Mouse (Mus musculus): ENCODE results near the gene Khk.

Khk gene

DNA sequence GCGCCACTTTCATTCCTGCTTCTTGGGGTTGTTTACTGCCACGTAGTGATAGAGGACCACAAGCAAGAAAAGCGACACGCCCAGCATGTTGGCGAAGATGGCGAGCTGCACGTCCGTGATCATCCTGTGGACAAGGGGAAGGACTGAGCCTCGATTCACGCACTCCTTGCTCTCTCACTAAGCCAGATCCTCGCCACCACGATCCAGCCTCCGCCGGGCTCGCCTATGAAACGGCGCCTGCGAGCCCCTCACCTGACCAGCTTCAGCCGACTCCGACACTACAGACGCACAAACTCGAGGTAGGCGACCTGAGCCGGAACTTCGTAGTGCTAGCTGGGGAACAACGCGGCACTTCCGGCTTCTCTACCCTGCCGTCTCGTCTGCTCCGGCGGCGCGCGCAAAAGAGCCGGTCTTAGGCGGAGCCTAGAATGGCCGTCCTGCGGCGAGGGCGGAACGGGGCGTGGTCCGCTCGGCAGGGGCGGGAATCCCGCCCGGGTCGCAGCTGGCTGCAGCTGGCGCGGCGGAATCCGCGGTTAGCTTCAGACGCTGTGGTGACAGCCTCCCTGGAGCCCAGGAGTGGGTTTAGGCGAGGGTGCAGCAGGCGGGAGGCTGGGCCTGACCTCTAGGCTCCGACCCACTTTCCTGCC, 13.7 kb upstream of the Khk start, which contains the start of gene Ost4:
Gene Ost4, minus strand, starts transcription at position 376 of the 647 bp plus-strand sequence.
- POLR2A ChIA-PET = interaction anchor here (0.5 to 30.7 kb wide), 57 partner anchors 3 to 752 kb away, joined by 3 to 838 read pairs (median 5); partner anchors contain the start of genes Agbl5 (in 4 of the 4), Atraid (in 3 of the 4), Khk (in 3 of the 4) and Slc5a6 (in 3 of the 4)
- CTCF ChIA-PET = interaction anchor here (0.6 to 4.3 kb wide), 18 partner anchors 8 to 311 kb away, joined by 3 to 15 read pairs (median 3); partner anchors contain the start of genes Agbl5 (in 1 of the 4), Atraid (in 1 of the 4) and Slc5a6 (in 1 of the 4)

DNA sequence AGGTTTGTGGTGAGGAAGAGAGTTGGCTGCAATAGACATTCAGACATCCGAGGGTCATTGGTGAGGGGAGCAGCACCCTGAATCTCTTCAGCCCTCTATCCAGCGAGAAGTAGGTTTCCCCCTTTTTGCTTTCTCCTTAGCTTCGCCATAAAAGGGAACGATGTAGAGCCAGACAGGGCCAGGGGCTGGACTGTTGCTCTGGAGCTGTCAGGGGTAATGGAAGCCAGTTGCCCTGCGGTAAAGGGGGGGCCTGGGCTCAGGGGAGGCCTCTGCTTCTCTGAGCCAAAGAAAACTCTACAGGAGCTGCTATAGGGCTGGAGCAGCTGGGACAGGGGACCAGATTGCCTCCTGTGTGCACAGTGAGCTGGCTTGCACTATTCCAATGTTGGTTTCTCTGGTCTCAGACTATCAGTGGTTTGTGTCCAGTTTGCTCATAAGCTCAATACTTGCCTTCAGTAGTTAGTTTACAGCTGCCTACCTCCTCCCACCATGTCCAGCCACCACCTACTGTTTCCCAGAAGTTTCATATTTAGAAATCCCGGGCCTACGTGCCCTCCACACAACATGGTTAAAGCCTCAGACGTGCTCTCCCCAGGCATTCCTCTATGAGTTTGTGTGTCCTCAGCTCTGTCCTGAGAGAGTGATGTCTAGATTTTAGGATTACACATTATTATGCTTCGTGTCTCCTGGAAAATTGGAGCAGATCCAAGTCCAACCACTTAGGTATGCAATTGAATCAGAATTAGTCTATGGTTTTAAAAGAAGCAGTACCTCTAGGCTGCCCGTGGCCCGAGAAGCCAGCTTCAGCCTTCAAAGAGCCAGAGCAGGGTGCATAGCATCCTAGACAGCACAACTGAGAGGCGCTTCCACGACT, 12.6 kb upstream of the Khk start:
- POLR2A ChIA-PET = interaction anchor here in 3 of 4 experiments (0.5 to 30.7 kb wide), 29 partner anchors 2 to 586 kb away, joined by 3 to 838 read pairs (median 5); partner anchors contain the start of genes Agbl5 (in 3 of the 3), Preb (in 2 of the 3), Atraid (in 1 of the 3) and Cad (in 1 of the 3)
- CTCF ChIA-PET = interaction anchor here in 1 of 4 experiments (1.2 to 4.3 kb wide), 3 partner anchors 7 to 20 kb away, joined by 6 to 15 read pairs (median 8); partner anchors contain the start of gene Agbl5

DNA sequence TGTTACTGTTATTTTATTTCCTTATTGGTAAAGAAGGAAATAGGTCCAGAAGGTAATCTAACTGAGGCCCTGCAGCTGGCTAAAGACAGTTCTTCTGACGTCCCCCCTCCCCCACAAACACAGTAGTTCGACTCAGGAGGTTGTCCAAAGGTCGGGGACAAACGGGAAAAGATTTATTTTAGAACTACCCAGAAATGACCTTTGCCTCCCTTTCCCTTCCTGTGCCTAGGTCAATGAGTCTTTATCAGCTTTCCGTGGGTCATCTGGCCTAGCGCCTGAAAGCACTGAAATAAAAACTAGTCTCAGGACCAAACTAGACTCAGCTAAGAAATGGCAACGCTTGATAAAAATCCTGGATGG, 12.0 kb upstream of the Khk start:
- POLR2A ChIA-PET = interaction anchor here in 3 of 4 experiments (0.5 to 30.7 kb wide), 15 partner anchors 1 to 145 kb away, joined by 3 to 838 read pairs (median 3); partner anchors contain the start of genes Agbl5 (in 3 of the 3), Cad (in 1 of the 3), Emilin1 (in 1 of the 3) and Khk (in 1 of the 3)

DNA sequence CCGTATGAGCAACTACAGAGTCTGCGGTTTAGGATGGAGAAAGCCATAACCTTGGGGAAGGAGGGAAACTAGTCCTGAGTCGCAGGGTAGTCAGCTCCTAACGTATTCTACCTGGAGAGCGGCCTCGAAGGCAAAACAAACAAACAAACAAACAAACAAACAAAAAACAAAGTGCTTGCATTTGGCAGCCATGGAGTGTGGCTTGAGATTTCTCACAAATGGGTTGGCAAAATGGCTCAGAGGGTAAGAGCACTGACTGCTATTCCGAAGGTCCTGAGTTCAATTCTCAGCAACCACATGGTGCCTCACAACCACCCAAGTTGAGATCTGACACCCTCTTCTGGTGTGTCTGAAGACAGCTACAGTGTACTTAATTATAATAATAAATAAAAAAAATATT, 11.4 kb upstream of the Khk start:
- POLR2A ChIA-PET = interaction anchor here in 3 of 4 experiments (0.7 to 30.7 kb wide), 9 partner anchors 0 to 145 kb away, joined by 3 to 838 read pairs (median 8); partner anchors contain the start of genes Agbl5 (in 2 of the 3), Cad (in 1 of the 3), Emilin1 (in 1 of the 3) and Khk (in 1 of the 3)
- CTCF ChIA-PET = interaction anchor here in 1 of 4 experiments (1.2 kb wide), 1 partner anchor 200 kb away, joined by 4 read pairs; no protein-coding TSS in a partner anchor

More for the DNA sequence above, 12.0 kb upstream of the Khk start:
- CTCF ChIA-PET = no interaction called here

DNA sequence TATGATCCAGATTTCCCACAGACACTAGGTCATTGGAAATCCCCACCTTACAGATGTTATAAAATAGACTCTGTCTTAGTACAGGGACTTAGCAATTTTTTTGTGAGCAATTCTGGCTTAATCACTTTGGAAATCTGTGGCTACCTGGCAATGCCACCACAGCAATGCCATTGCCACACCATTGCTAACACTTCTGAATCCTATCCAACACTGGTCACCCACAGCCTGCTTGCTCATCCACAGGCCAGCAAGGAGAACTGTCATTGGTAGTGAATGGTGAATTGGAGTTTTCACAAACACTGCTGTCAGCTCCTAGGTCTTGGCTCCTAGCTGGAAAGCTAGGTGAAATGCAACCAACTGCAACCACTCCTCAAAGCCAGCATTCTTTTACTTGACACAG, 10.8 kb upstream of the Khk start:
- POLR2A ChIA-PET = interaction anchor here in 3 of 4 experiments (0.6 to 30.7 kb wide), 6 partner anchors 0 to 215 kb away, joined by 3 to 838 read pairs (median 190); partner anchors contain the start of genes Agbl5 (in 2 of the 3), Emilin1 (in 1 of the 3), Khk (in 1 of the 3) and Ost4 (in 1 of the 3)
- CTCF ChIA-PET = interaction anchor here in 1 of 4 experiments (1.2 kb wide), 1 partner anchor 201 kb away, joined by 4 read pairs; no protein-coding TSS in a partner anchor

DNA sequence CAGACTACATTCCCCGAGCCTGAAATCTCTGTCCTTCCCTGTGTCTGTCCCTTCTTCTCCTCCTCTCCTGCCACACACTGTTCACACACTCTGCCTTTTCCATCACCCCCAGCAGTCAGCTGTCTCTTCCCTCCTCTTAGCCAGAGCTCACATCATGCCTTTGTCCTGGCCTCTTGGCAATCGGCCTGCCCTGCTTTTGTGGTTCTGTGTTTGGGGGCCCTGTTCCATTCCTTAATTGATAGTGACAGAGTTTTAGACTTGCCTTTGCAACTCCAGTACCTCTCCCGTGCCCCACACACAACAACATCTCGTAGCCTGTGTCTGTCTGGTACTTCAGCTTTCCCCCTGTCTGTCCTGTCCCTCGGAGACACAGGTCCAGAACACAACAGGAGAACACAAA, 9.1 kb upstream of the Khk start:
- ChIA-PET POLR2A (interaction anchor here in 3 of 4 experiments (0.5 to 30.7 kb wide), 16 partner anchors 10 to 268 kb away, joined by 3 to 838 read pairs (median 4); partner anchors contain the start of genes Agbl5 (in 3 of the 3), Atraid (in 1 of the 3), Cad (in 1 of the 3) and Gm29609 (in 1 of the 3)), CTCF (interaction anchor here in 3 of 4 experiments (0.5 to 1.8 kb wide), 5 partner anchors 9 to 18 kb away, joined by 3 to 8 read pairs (median 4); partner anchors contain the start of gene Khk (in 2 of the 3))

DNA sequence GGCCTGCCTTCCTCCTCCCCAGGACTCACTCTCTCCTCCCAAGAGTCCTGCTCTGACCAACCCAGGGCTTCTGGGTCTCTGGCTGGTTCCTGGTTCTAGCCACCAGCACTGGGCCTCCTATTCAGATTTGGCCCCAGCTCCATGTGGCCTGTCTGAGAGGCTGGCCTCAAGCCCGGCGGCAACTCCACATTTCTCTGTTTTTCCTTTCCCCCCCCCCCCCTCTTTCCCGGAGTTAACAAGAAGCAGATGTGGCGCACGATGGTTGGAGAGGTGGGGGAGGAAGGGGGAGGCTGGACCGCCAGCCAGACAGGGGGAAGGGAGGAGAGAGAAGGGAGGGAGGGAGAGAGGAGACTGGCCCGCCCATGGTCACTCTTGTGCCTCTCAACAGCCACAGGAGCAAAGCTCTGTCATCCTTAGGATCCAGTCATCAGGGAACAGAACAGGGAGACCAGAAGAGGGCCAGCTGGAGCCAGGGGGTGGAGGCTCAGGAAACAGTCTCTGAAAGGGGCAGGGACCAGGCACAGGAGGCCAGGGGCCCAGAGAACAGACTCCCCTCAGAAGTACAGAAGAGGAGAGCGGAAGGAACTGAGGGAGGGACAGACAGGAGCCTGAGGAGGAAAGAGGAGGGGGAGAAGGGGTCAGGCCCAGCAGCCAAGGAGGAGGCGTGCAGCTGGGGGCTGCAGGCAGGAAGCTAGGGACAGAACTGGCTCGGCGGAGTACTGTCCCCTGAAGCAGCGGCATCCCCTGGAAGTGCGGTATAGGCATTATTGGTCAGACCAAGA, 8.0 kb upstream of the Khk start, which contains the start of gene Emilin1:
Gene Emilin1, plus strand, starts transcription at position 343 of the 782 bp plus-strand sequence.
- ChIA-PET POLR2A (interaction anchor here (0.5 to 30.7 kb wide), 35 partner anchors 9 to 715 kb away, joined by 3 to 838 read pairs (median 4); partner anchors contain the start of genes Agbl5 (in 3 of the 4), Atraid (in 2 of the 4), Slc5a6 (in 2 of the 4) and Cad (in 1 of the 4)), CTCF (interaction anchor here (0.7 to 1.8 kb wide), 8 partner anchors 8 to 138 kb away, joined by 3 to 10 read pairs (median 4); partner anchors contain the start of gene Khk (in 2 of the 4))

DNA sequence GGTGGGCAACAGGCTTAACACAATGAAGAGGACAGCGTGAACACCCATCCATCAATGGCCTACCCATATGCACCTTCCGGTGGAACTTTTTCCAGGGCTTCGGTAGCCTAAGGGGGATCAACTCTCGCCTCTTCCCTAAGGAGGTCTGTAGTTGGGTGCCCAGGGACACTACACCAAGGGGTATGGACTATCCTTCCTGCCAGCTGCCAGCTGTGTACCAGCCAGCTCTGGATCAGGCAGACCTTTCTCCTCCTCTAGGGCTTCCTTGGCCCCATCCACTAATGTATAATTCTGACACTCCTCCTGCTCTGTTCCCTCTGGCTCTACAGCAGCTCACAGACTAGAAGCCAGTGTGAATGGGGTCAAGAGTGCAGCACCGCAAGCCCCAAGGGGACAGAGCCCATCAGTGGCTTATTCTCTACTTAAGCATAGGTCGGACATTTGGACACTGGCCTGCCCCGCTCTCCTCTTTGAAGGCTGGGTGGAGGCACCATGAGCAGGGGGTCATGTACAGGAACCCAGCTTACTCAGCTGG, 7.1 kb upstream of the Khk start:
- ChIA-PET CTCF (interaction anchor here in 2 of 4 experiments (0.8 to 1.2 kb wide), 3 partner anchors 34 to 139 kb away, joined by 3 to 5 read pairs (median 3); no protein-coding TSS in a partner anchor), POLR2A (interaction anchor here in 3 of 4 experiments (0.6 to 30.7 kb wide), 15 partner anchors 8 to 266 kb away, joined by 3 to 838 read pairs (median 4); partner anchors contain the start of genes Agbl5 (in 2 of the 3), Atraid (in 1 of the 3), Gm29609 (in 1 of the 3) and Gtf3c2 (in 1 of the 3))

DNA sequence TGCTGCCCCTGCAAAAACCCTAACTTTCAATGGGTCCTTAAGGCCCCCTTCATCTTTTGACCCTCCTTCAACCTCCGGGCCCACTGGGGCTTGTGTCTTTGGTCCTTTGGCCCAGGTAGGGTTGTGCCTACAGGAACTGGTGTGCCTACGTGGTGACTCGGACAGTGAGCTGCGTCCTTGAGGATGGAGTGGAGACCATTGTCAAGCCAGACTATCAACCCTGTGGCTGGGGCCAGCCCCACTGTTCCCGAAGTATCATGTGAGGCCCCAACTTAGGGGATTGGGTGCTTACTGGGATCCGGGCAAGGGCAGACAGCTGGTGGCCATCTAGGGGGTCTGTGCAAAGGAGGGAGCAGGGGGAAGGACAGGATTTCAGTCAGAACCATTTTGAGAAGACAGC, 6.4 kb upstream of the Khk start:
- ChIA-PET POLR2A (interaction anchor here in 3 of 4 experiments (0.5 to 30.7 kb wide), 18 partner anchors 9 to 419 kb away, joined by 3 to 838 read pairs (median 4); partner anchors contain the start of genes Agbl5 (in 2 of the 3), Ost4 (in 2 of the 3), Dpysl5 (in 1 of the 3) and Trim54 (in 1 of the 3)), CTCF (interaction anchor here (0.7 to 3.9 kb wide), 10 partner anchors 10 to 278 kb away, joined by 3 to 26 read pairs (median 4); partner anchors contain the start of genes Eif2b4 (in 1 of the 4) and Snx17 (in 1 of the 4))

DNA sequence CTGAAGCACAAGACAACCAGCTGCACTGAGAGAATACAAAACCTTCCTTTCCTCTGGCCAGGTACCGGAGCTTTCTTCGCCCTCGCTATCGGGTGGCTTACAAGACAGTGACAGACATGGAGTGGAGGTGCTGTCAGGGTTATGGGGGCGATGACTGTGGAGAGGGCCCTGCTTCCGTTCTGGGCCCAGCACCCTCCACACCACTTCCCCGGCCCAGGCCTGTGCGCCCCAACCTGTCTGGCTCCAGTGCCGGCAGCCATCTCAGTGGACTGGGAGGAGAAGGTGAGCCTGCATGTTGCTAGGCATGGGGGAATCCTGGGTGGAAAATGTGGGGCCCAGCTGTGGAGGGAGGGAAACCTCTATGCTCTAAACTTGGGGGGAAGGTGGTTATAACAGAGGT, 5.8 kb upstream of the Khk start:
- POLR2A ChIA-PET = interaction anchor here (0.5 to 30.7 kb wide), 34 partner anchors 8 to 420 kb away, joined by 3 to 838 read pairs (median 4); partner anchors contain the start of genes Ost4 (in 4 of the 4), Agbl5 (in 2 of the 4), Atraid (in 1 of the 4) and Dpysl5 (in 1 of the 4)
- CTCF ChIA-PET = interaction anchor here (0.6 to 3.9 kb wide), 27 partner anchors 8 to 277 kb away, joined by 3 to 26 read pairs (median 3); partner anchors contain the start of genes Ost4 (in 2 of the 4), Agbl5 (in 1 of the 4), Eif2b4 (in 1 of the 4) and Snx17 (in 1 of the 4)

DNA sequence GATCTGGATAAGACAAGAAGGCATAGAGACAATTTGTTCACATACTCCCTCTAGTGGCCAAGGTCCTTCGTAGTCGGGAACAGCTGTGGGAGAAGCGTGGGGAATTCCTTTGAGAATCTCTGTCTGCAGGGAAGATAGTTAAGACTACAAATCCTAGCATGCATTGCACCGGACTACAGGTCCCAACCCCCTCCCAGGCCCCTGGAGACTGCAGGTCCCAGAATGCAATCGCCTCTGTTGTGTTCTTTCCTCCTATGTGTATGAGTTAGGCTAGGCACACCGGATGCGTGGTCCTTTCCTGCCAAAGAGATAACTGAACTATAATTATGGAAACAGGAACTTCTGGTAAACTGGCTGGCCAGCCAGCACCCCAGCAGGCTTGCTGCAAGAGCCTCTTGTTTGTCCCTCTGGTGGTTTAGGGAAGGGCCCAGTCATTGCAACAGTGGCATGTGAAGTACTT, 5.2 kb upstream of the Khk start:
- ChIA-PET POLR2A (interaction anchor here (0.5 to 30.7 kb wide), 29 partner anchors 8 to 286 kb away, joined by 3 to 838 read pairs (median 4); partner anchors contain the start of genes Ost4 (in 4 of the 4), Agbl5 (in 2 of the 4), Atraid (in 1 of the 4) and Dpysl5 (in 1 of the 4)), CTCF (interaction anchor here (0.5 to 3.9 kb wide), 32 partner anchors 8 to 277 kb away, joined by 3 to 26 read pairs (median 3); partner anchors contain the start of genes Ost4 (in 2 of the 4), Agbl5 (in 1 of the 4), Eif2b4 (in 1 of the 4) and Snx17 (in 1 of the 4))

DNA sequence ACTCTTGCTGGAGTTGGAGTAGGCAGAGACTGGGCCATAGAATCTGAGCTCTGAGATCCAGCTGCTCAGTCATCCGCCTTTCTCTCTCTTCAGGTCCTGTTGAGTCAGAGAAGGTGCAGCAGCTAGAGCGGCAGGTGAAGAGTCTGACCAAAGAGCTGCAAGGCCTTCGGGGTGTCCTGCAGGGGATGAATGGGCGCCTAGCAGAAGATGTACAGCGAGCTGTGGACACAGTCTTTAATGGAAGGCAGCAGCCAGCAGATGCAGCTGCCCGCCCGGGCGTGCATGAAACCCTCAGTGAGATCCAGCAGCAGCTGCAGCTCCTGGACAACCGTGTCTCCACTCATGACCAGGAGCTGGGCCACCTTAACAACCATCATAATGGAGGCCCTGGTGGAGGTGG, 4.4 kb upstream of the Khk start:
- ChIA-PET CTCF (interaction anchor here (0.5 to 3.9 kb wide), 17 partner anchors 9 to 524 kb away, joined by 3 to 26 read pairs (median 4); partner anchors contain the start of genes Atraid (in 1 of the 4), Ost4 (in 1 of the 4) and Slc5a6 (in 1 of the 4)), POLR2A (interaction anchor here (0.5 to 30.7 kb wide), 36 partner anchors 10 to 1176 kb away, joined by 3 to 838 read pairs (median 4); partner anchors contain the start of genes Gm29609 (in 3 of the 4), Gtf3c2 (in 3 of the 4), Ost4 (in 3 of the 4) and Agbl5 (in 2 of the 4))

DNA sequence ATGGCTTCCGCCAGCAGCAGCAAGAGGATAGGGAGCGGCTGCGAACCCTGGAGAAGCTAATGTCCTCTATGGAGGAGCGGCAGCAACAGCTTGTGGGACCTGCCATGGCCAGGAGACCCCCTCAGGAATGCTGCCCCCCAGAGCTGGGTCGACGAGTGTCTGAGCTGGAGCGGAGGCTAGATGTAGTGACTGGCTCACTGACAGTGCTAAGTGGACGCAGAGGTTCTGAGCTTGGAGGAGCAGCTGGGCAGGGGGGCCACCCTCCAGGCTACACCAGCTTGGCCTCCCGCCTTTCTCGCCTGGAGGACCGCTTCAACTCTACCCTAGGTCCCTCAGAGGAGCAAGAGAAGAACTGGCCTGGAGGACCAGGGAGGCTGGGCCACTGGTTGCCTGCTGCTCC, 3.9 kb upstream of the Khk start:
- POLR2A ChIA-PET = interaction anchor here (0.5 to 30.7 kb wide), 40 partner anchors 8 to 923 kb away, joined by 3 to 838 read pairs (median 5); partner anchors contain the start of genes Gm29609 (in 3 of the 4), Gtf3c2 (in 3 of the 4), Ost4 (in 3 of the 4) and Agbl5 (in 2 of the 4)
- CTCF ChIA-PET = interaction anchor here (0.5 to 3.9 kb wide), 17 partner anchors 10 to 525 kb away, joined by 3 to 26 read pairs (median 4); partner anchors contain the start of genes Atraid (in 1 of the 4), Ost4 (in 1 of the 4) and Slc5a6 (in 1 of the 4)

DNA sequence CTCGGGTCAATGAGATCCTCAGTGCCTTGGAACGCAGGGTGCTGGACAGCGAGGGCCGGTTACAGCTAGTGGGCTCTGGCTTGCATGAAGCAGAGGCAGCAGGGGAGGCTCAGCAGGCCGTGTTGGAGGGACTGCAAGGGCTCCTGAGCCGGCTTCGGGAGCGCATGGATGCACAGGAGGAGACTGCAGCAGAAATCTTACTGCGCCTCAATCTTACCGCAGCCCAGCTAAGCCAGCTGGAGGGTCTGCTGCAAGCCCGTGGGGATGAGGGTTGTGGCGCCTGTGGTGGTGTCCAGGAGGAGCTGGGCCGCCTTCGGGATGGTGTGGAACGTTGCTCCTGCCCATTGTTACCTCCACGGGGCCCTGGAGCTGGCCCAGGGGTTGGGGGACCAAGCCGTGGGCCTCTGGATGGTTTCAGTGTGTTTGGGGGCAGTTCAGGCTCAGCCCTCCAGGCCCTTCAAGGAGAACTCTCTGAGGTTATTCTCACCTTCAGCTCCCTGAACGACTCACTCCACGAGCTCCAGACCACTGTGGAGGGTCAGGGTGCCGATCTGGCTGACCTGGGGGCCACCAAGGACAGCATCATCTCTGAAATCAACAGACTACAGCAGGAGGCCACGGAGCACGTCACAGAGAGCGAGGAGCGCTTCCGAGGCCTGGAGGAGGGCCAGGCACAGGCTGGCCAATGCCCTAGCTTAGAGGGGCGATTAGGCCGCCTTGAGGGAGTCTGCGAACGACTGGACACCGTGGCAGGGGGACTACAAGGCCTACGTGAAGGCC, 3.1 kb upstream of the Khk start:
- POLR2A ChIA-PET = interaction anchor here (0.7 to 30.7 kb wide), 36 partner anchors 9 to 270 kb away, joined by 3 to 838 read pairs (median 5); partner anchors contain the start of genes Ost4 (in 3 of the 4), Agbl5 (in 2 of the 4), Atraid (in 2 of the 4) and Gm29609 (in 2 of the 4)
- CTCF ChIA-PET = interaction anchor here in 2 of 4 experiments (0.7 to 3.9 kb wide), 11 partner anchors 10 to 131 kb away, joined by 3 to 26 read pairs (median 5); partner anchors contain the start of genes Atraid (in 1 of the 2), Ost4 (in 1 of the 2) and Slc5a6 (in 1 of the 2)
